Mouse (Mus musculus) lung, adult 18-20 months (tissue): ENCODE measurements around the gene Cdkn1a.

Experiments used
- DNase-seq, 2 experiments: peaks; one replicate each; pipeline ENCODE4 v3.0.0; 2022; ENCODE audit warnings: mixed read lengths in 2 of 2

Cdkn1a gene

GRCm38 (mm10) chr17:29120666-29121065, 29.9 kb downstream of the Cdkn1a start:
- peak; percentile 50 to 66 for DNase-seq

DNA sequence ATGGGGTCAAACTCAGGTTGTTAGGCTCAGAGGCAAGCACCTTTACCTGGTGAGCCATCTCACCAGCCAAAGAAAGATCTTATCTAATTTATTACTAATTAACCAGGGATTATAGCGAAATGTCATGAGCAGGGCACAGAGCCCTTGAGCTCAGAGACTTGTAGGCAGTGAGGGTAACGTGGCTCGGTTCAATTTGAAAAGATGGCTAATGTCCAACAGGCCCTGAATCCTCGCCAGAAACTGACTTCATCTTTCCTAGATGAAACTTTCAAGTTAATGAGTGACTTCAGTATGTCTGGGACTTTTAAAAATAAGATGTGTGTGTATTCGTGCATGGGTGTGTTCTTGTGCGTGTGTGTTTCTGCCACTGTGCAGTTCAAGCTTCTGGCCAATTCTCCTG, 32.0 kb downstream of the Cdkn1a start:
- DNase-seq, result peak in 1 of 2 experiments; percentile 48

DNA sequence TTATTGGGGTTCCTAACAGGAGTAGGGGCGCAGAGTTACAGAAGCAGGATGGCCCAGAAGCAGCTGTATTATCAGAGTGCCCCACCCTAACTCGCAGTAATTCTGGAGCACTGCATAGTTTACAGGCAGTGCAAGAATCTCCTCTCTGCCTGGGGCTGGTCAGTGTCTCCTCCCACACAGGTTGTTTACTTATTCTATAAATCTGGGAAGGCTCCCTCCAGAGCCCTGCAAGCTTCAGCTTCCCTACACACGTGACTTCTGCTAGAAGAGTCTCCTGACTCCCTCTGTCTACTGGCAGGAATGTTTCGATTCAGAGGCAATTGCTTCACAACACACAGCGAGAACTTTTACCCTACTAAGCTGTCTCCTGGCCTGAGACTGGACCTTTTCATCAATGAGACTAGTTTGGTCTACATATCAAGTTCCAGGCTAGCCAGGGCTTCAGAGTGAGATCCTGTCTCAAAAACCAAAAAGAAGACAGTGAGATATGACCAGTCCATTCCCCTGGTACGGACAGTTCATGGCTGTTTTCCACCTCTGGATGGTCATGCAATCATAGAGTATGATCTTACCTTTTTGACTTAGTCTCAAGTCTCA, 32.9 kb downstream of the Cdkn1a start:
- DNase-seq, result peak in 1 of 2 experiments; percentile 38

- DNase-seq, result peak in 1 of 2 experiments; percentile 1
These were observed 35.8 kb downstream of the Cdkn1a start for GRCm38 (mm10) chr17:29126561-29126960.

DNA sequence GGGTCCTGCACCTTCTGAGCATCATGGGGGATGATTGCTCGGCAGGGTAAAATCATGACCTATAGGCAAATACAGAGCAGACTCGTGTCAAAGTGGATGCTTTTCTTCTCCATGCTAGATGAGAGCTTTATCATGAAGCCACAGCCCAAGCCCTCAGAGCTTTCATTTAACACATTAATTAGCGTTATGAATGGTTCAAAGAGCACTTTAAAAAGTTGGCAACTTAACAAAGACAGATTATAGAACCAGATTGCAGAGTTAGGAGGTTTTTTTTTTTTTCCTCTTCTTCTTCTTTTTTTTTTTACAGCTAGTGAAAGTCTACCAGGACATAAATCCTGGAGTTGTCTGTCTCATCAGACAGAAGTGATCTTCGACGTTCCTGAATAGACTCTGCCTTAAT, 38.6 kb downstream of the Cdkn1a start:
- no peak for DNase-seq

DNA sequence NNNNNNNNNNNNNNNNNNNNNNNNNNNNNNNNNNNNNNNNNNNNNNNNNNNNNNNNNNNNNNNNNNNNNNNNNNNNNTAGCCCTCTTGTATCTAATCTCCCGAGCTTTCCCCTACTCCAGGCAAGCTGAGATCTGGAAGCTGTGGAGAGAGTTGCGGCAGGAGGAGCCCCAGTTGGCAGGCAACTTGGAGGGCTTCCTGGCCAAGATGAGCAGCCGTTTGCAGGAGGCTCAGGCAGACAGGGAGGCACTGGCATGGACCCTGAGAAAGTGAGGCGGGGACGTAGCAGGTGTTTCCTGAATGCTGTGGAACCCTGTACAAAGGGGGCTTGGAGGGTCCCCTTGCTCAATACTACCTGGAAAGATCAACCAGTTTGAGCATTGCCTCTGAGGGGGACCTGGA, 44.3 kb downstream of the Cdkn1a start:
- no peak for DNase-seq

GRCm38 (mm10) chr17:29136236-29136635, 45.5 kb downstream of the Cdkn1a start:
- DNase-seq, result peak; percentile 56 to 62

GRCm38 (mm10) chr17:29137906-29138305, 47.1 kb downstream of the Cdkn1a start:
- no peak for DNase-seq

GRCm38 (mm10) chr17:29141577-29141976, 50.8 kb downstream of the Cdkn1a start:
- DNase-seq, result no peak

GRCm38 (mm10) chr17:29143266-29143665, 52.5 kb downstream of the Cdkn1a start:
- DNase-seq, result no peak

DNA sequence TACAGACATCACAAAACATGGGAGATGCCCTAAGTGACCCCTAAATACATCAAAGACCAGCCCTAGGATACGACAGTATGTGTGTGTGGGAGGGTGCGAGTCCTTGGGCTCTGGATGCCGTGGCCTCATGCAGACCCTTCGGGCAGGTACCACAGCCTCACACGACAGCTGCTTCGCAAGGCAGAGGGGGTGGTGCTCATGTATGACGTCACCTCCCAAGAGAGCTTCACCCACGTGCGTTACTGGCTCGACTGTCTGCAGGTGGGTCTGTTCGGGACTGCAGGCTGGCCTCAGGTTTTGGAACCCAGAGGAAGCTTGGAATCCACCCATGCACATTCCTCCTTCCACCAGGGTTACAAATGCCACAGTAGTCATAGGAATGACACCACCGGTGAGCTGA, 54.3 kb downstream of the Cdkn1a start:
- DNase-seq, result no peak

DNA sequence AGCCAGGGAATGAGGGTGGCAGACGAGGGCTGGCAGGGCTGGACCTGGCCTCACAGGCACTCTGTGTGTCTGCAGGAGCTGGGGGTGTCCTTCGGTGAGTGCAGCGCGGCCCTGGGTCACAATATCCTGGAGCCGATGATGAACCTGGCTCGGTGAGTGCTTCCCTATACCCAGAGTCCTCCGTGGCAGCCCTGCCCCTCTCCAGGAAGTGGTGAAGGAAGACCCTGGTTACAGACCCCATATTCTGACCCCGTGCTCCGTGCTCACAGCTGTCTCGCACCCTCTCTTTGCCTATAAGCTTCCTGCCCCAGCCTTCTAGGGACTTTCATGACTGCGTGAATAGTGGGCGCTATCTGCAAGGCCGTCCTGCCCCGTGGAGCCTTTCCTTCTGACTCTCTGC, 56.5 kb downstream of the Cdkn1a start:
- no peak for DNase-seq

- no peak for DNase-seq
These were observed 57.0 kb downstream of the Cdkn1a start for GRCm38 (mm10) chr17:29147773-29148172.

- DNase-seq, result no peak
These were observed 59.0 kb downstream of the Cdkn1a start for GRCm38 (mm10) chr17:29149766-29150165.
